Mouse (Mus musculus): ENCODE results near the gene Aggf1.

GRCm38 (mm10) chr13:95306596-95306995 lies 68.6 kb downstream of the Aggf1 start:
- TF ChIP-seq POLR2A (IDR thresholded peaks at IDR 0.05; ENCODE audit: insufficient read depth, low read depth, low read length) (no peak), CTCF (IDR thresholded peaks at IDR 0.05; ENCODE audit: insufficient read depth, low read depth, low read length) (no peak)

All from olfactory bulb, adult 2 months (tissue).